Mouse (Mus musculus) liver, embryonic 14.5 days (tissue): ENCODE data around the gene Rc3h1.

ENCODE experiments used
- CTCF ChIP-seq: IDR thresholded peaks from 2 replicates; pipeline ENCODE4 v1.5.1; 2016; ENCODE audit warnings: antibody characterized with exemption, low read depth, control low read depth
- EP300 ChIP-seq: IDR thresholded peaks from 2 replicates; pipeline ENCODE4 v1.6.1; 2016; ENCODE audit warnings: antibody characterized with exemption, low read depth

GRCm38 (mm10) chr1:160993851-160994250, 87.6 kb downstream of the Rc3h1 start:
- TF ChIP-seq CTCF (no peak), EP300 (no peak)
